Mouse (Mus musculus) mesoderm, embryonic 11.5 days (tissue): ENCODE results near the gene Foxi3.

Experiments used
- DNase-seq: peaks from one replicate; pipeline ENCODE4 v3.0.0-alpha.2; 2012; ENCODE audit warnings: low read depth, low spot score

Gene Foxi3

GRCm38 (mm10) chr6:70986683-70987082 is 30.4 kb downstream of the Foxi3 start:
- DNase-seq: no peak

- DNase-seq: no peak
These were observed 39.9 kb downstream of the Foxi3 start for GRCm38 (mm10) chr6:70996123-70996723.

GRCm38 (mm10) chr6:71002656-71003055 is 46.3 kb downstream of the Foxi3 start:
- DNase-seq: no peak

- DNase-seq: no peak
These were observed 47.8 kb downstream of the Foxi3 start for GRCm38 (mm10) chr6:71004161-71004560.
